Mouse (Mus musculus) bone marrow macrophage, adult 2 months (primary cell): ENCODE data around the gene Cxcr5.

Experiments used
- CTCF ChIP-seq: IDR thresholded peaks from 2 replicates; pipeline ENCODE4 v1.5.1; 2012; ENCODE audit warnings: low read depth, mild to moderate bottlenecking, low read length, moderate library complexity
- POLR2A ChIP-seq: IDR thresholded peaks from 2 replicates; pipeline ENCODE4 v1.6.1; 2012; ENCODE audit warnings: mild to moderate bottlenecking, low read depth, low read length, borderline replicate concordance

- TF ChIP-seq CTCF (no peak), POLR2A (no peak)
Observed at GRCm38 (mm10) chr9:44528340-44528739, 33.3 kb downstream of the Cxcr5 start.
